Mouse (Mus musculus) megakaryocyte-erythroid progenitor cell, adult 5-6 weeks (primary cell): ENCODE data around the gene Angel1. TPM values are rescaled to one million over a fixed set of nuclear protein-coding genes. Genes with fewer than 3 reads are reported as not detected.

Experiments used
- ATAC-seq: replicated peaks from 2 replicates; pipeline ENCODE4 v1.8.0; 2016; ENCODE audit warnings: mild to moderate bottlenecking, inconsistent platforms; ENCODE audit not compliant: severe bottlenecking, poor library complexity, low FRiP score, low TSS enrichment
- total RNA-seq, 2 experiments: library from RNA; stranded (forward) in 1 of 2; stranded (reverse) in 1 of 2; fragments of 200-1000, 215-1000 nt in 1 of 2; fragments of >200 nt in 1 of 2; fragmentation: Nextera tagmentation in 1 of 2; gene quantifications; 2 replicates each; pipeline ENCODE4 v1.2.3; 2014 to 2017

The Angel1 gene
- total RNA-seq, 2 experiments from 2014 or later = 0.85 to 7.2 TPM

DNA sequence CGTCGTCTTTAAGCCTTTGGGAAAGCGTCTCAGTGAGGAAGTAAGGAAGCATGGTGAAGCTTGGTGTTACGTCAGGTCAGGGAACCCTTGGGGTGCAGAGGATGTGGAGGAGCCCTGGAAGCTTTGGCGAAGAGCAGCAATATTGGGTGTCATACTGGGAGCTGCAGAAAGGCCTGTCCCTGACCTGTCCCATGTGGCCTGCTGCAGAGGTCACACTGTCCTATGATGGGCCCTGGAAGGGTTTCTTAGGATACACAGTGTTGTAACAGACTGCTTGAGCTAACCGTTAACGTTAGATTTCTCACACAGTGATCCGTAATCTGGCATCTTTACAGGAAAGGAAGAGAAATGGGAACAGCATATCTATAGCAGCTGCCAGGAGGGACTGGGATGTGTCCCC is 44.1 kb downstream of the Angel1 start:
- ATAC-seq = no peak

DNA sequence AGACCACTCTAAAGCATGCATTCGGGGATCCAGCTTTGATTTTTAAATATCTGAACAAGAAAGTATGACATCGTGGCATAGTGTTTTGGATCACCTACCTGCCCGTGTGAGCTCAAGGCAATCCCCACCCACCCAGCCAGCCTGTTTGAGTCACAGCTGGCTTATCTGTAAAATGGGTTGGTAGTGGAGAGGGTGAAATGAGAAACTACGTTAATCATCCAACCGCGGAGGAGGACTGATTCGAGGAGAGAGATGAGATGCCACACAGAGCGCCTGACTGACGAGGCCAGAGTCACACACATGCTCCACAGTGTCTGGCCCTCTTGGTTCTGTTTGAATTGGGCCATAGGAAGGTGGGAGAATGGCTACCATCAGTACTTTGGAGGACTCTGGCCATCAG is 44.6 kb downstream of the Angel1 start:
- ATAC-seq = no peak

DNA sequence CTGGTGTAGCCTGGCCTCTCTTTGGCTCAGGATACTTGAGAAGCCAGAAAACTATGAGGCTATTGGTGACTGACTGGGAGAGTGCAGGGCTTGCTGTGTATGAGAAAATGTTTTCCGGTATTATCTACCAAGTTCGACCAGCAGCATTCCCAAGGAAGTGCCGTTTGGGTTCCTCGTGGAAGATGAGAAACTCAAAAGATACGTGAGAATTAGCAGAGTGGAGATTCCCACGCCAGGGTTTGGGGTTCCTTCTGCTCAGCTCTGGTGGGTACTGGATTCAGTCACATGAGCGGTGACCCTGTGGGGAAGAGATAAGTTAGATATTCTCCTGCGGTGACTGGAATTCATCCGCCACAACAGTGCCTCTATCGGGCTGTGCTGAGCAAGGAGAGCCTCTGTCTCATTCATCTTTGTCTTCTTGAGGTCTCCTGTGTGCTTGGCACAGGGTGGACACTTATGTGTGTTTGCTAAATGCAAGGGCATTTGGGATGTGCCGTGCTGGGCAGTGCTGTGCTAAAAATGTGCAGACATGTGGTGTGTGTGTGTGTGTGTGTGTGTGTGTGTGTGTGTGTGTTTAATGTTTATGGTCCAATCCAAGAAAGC is 45.6 kb downstream of the Angel1 start:
- ATAC-seq = 0 out of 2 replicates have a peak, but pooled peaks have one; percentile 24

DNA sequence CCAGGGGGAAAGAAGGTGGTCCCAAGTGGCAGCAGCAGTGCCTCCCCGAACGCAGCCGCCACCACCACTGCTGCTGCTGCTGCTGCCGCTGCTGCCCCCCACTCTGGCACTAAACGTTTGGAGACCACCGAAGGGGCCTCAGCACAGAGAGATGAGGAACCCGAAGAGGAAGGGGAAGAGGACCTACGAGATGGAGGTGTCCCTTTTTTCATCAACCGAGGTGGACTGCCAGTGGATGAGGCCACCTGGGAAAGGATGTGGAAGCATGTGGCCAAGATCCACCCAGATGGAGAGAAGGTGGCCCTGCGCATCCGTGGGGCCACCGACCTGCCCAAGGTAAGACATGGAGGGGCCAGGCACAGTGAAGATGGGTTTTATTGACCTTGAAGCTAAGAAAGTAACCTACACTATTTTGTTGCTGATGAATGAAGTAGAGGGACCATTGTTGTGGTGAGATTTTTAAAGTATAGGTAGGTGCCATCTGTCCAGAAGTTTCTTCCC is 46.2 kb downstream of the Angel1 start:
- no peak for ATAC-seq

DNA sequence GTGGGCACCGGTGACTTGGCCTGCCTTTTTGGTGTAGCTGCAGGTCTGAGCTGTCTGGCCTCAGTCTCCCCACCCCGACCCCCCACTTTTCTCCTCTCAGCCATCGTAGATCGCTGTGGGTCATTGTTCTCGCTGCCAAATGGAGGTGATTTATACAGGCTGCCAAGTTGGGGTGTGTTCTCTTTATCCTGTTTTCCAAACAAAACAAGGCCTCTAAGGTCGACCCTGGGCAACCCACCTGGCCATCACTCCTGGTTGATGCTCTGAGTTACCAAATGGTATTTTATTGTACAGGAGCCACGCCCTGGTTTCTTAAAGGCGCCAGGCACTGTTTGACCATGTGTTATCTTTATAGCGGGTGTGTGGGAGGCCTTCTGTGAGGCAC is 46.7 kb downstream of the Angel1 start:
- ATAC-seq = no peak

DNA sequence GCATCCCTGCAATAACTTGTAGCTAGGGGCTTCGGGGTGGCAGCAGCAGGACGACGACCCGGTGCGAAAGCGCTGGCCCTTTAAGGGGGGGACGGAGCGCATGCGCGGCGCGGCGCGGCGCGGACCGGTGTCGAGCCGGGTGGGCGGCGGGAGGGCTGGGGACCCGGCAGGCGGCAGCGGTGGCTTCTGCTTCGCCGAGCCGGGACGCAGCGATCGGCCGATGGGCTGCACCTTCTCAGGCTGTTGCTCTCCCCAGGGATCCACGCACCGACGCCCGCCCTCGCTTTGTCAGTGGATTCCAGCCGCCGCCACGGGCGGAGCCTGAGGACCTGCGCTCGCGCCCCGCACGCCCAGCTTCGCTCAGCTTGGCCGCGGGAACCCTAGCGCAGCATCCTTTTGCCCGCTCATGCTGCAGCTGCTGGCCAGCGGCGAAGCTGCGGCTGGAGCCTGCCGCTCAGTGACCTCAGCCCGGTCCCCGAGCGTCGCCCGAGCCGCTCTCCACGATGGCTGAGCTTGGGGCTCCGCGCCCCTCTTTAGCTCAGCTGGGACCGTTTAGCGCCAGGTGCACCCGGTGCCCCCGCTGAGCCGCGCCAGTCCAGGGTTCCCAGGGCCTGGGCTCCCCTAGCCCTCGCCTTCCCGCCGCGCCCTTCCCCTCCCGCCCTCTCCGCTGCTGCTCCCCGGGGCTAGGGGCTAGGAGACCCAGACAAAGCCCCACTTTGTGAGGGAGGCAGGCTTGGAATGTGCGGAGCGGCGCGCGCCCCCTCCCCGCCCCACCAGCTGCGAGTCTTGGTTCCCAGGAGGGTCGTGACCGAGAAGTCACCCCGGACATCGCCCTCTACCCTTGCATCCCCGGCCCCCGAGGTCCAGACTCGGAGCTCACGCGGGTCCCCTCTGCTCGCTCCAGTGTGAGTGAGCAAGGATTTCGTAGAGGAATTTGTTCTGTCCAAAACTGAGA is 47.4 kb downstream of the Angel1 start, which contains the start of gene Vash1:
Gene Vash1 (plus strand): TSS at position 110 of the 955 bp plus-strand sequence.
- peak; percentile 51 for ATAC-seq

DNA sequence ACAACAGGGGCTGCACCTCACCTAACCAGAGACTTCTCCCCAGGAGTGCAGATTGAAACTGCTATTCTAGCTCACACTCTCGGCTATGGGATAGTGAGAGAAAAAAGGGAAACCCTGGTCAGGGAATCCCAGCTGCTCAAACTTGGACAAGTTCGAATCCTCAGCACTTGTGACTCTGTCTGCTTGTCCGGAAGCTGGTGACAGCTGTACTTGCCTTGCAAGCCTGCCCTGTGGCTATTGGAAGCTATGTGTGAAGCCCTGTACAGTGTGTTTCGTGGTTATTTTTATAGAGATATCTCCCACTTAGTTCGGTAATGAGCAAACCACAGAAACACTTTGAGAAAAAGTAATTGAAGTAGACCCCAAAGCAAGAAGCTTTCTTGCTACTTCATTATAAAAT is 53.8 kb downstream of the Angel1 start:
- ATAC-seq = no peak

DNA sequence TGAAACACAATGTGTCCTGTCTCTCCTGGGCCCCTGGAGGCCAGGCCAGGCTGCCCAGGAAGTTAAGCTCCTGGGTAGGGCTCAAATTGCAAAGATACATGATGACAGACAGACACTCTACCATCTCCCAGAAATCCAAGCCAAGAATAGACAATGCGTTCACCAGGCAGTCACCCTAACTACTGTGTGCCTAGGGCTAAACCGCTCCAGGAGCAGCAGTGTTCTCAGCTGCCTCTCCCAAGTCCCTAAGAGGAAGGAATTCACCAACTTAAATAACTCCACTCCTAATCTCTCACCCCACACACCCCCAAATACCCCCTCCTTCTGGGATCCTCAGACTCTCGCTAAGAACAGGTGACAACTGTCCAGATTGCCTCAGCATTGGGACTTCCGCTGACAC is 54.2 kb downstream of the Angel1 start:
- no peak for ATAC-seq

DNA sequence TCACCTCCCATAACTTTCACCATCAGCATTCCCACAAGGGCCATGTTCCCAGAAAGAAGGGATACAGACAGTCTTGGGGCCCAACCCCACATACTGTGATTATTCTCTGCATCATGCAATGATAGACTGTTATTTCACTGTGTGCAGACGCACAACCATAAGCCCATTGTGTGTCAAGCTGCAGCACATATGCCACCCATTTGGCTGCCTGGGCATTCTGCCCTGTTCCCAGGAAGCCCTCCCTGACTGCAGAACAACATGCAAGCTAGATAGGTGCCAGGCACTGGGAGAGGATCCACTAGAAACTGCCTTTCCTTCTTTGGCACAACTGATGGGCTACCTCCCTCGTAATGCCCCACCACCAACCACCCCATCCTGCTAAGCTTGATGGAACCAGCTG is 57.9 kb downstream of the Angel1 start:
- no peak for ATAC-seq

DNA sequence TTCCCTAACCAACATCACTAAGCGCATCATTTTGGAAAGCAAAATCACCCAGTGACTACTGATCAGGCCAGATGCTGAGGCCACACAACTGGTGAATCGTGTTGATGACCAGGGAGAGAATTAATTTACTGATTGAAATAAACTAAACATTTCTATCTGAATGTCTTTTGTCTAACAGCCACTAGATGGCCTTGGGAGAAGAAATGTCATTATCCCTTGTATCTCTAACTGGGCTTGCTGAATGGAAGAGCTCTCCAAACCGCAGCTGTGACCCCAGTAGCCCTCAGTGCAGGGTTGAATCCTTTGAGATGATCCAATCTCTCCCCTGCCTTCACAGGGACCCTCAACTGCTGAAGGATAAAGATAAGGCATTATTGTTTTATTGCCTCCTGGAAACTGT is 60.6 kb downstream of the Angel1 start:
- no peak for ATAC-seq

DNA sequence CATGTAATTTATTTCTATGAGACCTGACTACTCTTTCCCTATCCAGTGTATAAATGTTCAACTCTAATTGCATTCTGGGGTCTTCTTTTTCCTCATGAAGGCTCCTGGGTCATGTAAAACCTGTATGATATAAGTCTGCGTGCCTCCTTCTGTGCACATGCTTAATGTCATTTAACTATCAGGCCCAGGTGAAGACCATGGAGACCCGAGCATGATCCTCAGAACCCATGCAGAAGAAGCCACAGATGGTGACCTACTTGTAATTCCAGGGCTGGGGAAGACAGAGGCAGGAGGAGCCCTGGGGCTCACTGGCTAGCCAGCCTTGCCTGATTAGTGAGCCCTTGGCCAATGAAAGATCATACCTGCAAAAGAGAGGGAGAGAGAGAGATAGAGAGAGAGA is 65.8 kb downstream of the Angel1 start:
- ATAC-seq = no peak

DNA sequence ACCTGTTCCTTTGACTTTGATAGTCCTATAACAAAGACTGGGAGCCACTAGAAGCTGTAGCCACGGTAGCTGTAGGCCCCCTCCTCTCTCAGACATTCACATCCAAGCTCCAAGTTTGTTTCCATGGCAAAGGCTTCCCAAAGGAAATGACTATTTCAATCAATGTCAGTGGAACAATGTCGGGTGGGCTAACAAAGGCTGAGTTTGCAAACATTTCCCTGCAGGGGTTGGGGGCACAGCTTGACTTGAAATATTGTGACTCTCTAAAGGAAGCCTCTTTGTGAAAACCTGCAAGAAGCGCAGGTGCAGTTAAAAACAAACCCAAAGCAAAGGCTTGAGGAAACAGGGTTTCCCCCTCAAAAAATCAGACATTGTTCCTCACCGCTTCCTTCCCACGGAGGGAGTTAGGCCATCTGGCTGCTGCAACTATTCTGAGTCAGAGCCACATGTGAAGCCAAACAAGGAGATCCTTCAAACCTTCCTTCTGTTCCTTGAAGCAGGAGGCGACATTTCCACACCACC is 66.8 kb downstream of the Angel1 start:
- no peak for ATAC-seq

DNA sequence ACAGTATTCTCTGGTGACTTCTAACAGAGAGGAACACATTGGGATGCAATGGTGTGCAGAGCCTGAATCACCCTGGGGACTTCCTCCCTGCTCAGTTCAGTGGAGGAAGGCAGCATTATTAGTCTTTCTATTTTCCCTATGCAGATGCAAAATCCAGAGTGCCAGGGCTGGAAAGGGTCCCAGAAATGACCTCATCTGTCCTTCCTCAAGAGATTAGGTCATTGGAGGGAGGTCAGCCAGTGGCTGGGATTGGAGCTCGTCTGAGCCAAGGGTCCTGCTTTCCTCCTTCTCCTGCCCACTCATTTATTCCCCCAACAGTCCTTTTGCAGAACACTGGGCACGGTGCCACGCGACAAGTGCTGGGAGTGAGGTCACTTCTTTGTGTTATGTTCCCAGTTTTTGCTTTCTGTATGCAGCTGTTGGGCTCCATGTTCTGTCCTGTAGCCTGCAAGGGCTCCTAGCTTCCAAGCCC is 73.7 kb downstream of the Angel1 start:
- ATAC-seq = no peak

DNA sequence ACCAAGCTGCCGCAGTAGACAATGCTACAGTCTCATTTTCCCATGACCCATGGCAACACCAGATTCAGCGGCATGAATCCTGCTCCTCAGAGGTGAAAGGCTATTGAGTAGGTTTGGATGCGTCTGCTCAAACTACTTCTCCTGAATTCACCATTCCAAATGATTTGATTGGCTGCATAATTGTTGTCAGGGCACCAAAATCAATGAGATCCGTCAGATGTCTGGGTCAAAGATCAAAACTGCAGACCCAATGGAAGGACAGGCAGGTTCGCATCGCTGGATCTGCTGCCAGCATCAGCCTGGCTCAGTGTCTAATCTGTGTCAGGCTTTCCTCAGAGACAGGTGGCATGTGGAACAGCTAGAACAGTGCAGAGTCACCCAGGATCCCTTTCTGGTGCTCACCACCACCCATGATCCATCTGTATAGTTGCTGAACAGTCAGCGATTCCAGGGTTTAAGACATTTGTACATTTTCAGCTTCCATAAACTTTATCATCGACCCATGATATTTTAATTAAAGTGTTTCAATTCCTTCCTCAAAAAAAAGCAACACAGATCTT is 74.9 kb downstream of the Angel1 start:
- ATAC-seq = no peak

Other genes starting within 250 kb of the Angel1 start
- 0.28 TPM in 1 of 2 replicates, not detected in the other for gene Vash1, start 47.8 kb downstream of the Angel1 start, total RNA-seq (2014; fragmentation: Nextera tagmentation)
- gene Vash1, start 47.8 kb downstream of the Angel1 start, total RNA-seq (2017) = not detected in 2 replicates
- gene Lrrc74a, start 7.9 kb upstream of the Angel1 start, total RNA-seq (2014; fragmentation: Nextera tagmentation) = not detected in 2 replicates
- gene Lrrc74a, start 7.9 kb upstream of the Angel1 start, total RNA-seq (2017) = not detected in 2 replicates
- gene Irf2bpl, start 158.3 kb upstream of the Angel1 start, total RNA-seq (2014; fragmentation: Nextera tagmentation) = 0.76 and 0.94 TPM in 2 replicates
- gene Irf2bpl, start 158.3 kb upstream of the Angel1 start, total RNA-seq (2017) = 1.1 and 2.7 TPM in 2 replicates
- 29.2 and 35.6 TPM in 2 replicates for gene Cipc, start 220.6 kb upstream of the Angel1 start, total RNA-seq (2014; fragmentation: Nextera tagmentation)
- gene Cipc, start 220.6 kb upstream of the Angel1 start, total RNA-seq (2017) = 22.0 and 23.0 TPM in 2 replicates